Mouse (Mus musculus) spleen, postnatal 14 days (tissue): ENCODE results near the gene Pex14.

ENCODE experiments used
- DNase-seq, 2 experiments: peaks; one replicate each; pipeline ENCODE4 v3.0.0; 2021 to 2022; ENCODE audit warnings: low spot score in 2 of 2

Pex14 gene

GRCm38 (mm10) chr4:148952328-148953222 lies 147.1 kb downstream of the Pex14 start:
- no peak for DNase-seq

- no peak for DNase-seq
Observed at GRCm38 (mm10) chr4:148951821-148952291, 147.8 kb downstream of the Pex14 start.

GRCm38 (mm10) chr4:148950932-148951650 lies 148.6 kb downstream of the Pex14 start:
- DNase-seq = no peak

- DNase-seq = no peak
Observed at GRCm38 (mm10) chr4:148950487-148950886, 149.2 kb downstream of the Pex14 start.

GRCm38 (mm10) chr4:148947833-148948388 lies 151.8 kb downstream of the Pex14 start:
- no peak for DNase-seq

- no peak for DNase-seq
Observed at GRCm38 (mm10) chr4:148946071-148946470, 153.6 kb downstream of the Pex14 start.

GRCm38 (mm10) chr4:148945476-148945881 lies 154.2 kb downstream of the Pex14 start:
- no peak for DNase-seq

- no peak for DNase-seq
Observed at GRCm38 (mm10) chr4:148943099-148943498, 156.6 kb downstream of the Pex14 start.

- DNase-seq = no peak
Observed at GRCm38 (mm10) chr4:148941321-148941720, 158.4 kb downstream of the Pex14 start.

GRCm38 (mm10) chr4:148940674-148941211 lies 158.9 kb downstream of the Pex14 start:
- DNase-seq = peak; percentile 44 to 56

- no peak for DNase-seq
Observed at GRCm38 (mm10) chr4:148938546-148938945, 161.1 kb downstream of the Pex14 start.

GRCm38 (mm10) chr4:148936727-148937126 lies 162.9 kb downstream of the Pex14 start:
- DNase-seq = no peak

- DNase-seq = no peak
Observed at GRCm38 (mm10) chr4:148936111-148936510, 163.6 kb downstream of the Pex14 start.

- no peak for DNase-seq
Observed at GRCm38 (mm10) chr4:148935211-148935610, 164.5 kb downstream of the Pex14 start.

GRCm38 (mm10) chr4:148933109-148933508 lies 166.6 kb downstream of the Pex14 start:
- DNase-seq = no peak

- no peak for DNase-seq
Observed at GRCm38 (mm10) chr4:148930721-148931229, 168.9 kb downstream of the Pex14 start.

GRCm38 (mm10) chr4:148928876-148929275 lies 170.8 kb downstream of the Pex14 start:
- no peak for DNase-seq

GRCm38 (mm10) chr4:148928316-148928715 lies 171.4 kb downstream of the Pex14 start:
- DNase-seq = no peak

GRCm38 (mm10) chr4:148926459-148926858 lies 173.2 kb downstream of the Pex14 start:
- no peak for DNase-seq

GRCm38 (mm10) chr4:148925589-148926359 lies 173.9 kb downstream of the Pex14 start:
- no peak for DNase-seq

- DNase-seq = no peak
Observed at GRCm38 (mm10) chr4:148923976-148924375, 175.7 kb downstream of the Pex14 start.
